Mouse (Mus musculus) cerebellum, adult 9-10 months (tissue): Measurements from ENCODE around the gene Fitm1.

Experiments
- DNase-seq: peaks from one replicate; pipeline ENCODE4 v3.0.0; 2022

The Fitm1 gene

GRCm38 (mm10) chr14:55571760-55572159 is 3.7 kb upstream of the Fitm1 start:
- DNase-seq: no peak

- no peak for DNase-seq
Measured at GRCm38 (mm10) chr14:55575711-55576110, 294 bp downstream of the Fitm1 start.

GRCm38 (mm10) chr14:55576376-55576775 is 959 bp downstream of the Fitm1 start:
- no peak for DNase-seq

GRCm38 (mm10) chr14:55577871-55578667 is 2.7 kb downstream of the Fitm1 start, which contains the start of gene Psme1:
Gene Psme1, plus strand, starts transcription at chr14:55578123.
- DNase-seq: no peak

- DNase-seq: no peak
Measured at GRCm38 (mm10) chr14:55578668-55579269, 3.4 kb downstream of the Fitm1 start.

GRCm38 (mm10) chr14:55579511-55580496 is 4.4 kb downstream of the Fitm1 start:
- DNase-seq: no peak

GRCm38 (mm10) chr14:55580731-55581130 is 5.3 kb downstream of the Fitm1 start:
- DNase-seq: no peak

GRCm38 (mm10) chr14:55581981-55582681 is 6.7 kb downstream of the Fitm1 start:
- no peak for DNase-seq

GRCm38 (mm10) chr14:55584303-55584701 is 8.9 kb downstream of the Fitm1 start:
- no peak for DNase-seq

GRCm38 (mm10) chr14:55584702-55585565 is 9.5 kb downstream of the Fitm1 start, which contains the start of gene Emc9:
Gene Emc9, minus strand, starts transcription at chr14:55585302.
- DNase-seq: peak; percentile 85

- DNase-seq: no peak
Measured at GRCm38 (mm10) chr14:55585566-55585960, 10.1 kb downstream of the Fitm1 start.

GRCm38 (mm10) chr14:55586149-55586548 is 10.7 kb downstream of the Fitm1 start:
- DNase-seq: no peak

GRCm38 (mm10) chr14:55589271-55589670 is 13.9 kb downstream of the Fitm1 start:
- no peak for DNase-seq

GRCm38 (mm10) chr14:55589771-55590448 is 14.5 kb downstream of the Fitm1 start:
- DNase-seq: no peak

- peak; percentile 90 for DNase-seq
Measured at GRCm38 (mm10) chr14:55590748-55591330, 15.4 kb downstream of the Fitm1 start, which contains the start of gene Psme2. Gene Psme2, minus strand, starts transcription at chr14:55591113.

- peak; percentile 94 for DNase-seq
Measured at GRCm38 (mm10) chr14:55591331-55591891, 16.0 kb downstream of the Fitm1 start, which contains the start of gene Rnf31. Gene Rnf31, plus strand, starts transcription at chr14:55591708.

GRCm38 (mm10) chr14:55592226-55592625 is 16.8 kb downstream of the Fitm1 start:
- no peak for DNase-seq

GRCm38 (mm10) chr14:55596036-55596690 is 20.7 kb downstream of the Fitm1 start:
- no peak for DNase-seq
